Mouse (Mus musculus) CD8-positive naive resting alpha-beta T cell, adult 57 days (primary cell): ENCODE data around the gene Ehmt1. TPM values are rescaled to one million over a fixed set of nuclear protein-coding genes. Genes with fewer than 3 reads are reported as not detected.

ENCODE experiments used
- total RNA-seq: library from RNA; stranded (reverse); gene quantifications from one replicate; pipeline ENCODE4 v1.2.4, GENCODE M21; 2023

Gene Ehmt1
- 114 TPM for total RNA-seq

DNA sequence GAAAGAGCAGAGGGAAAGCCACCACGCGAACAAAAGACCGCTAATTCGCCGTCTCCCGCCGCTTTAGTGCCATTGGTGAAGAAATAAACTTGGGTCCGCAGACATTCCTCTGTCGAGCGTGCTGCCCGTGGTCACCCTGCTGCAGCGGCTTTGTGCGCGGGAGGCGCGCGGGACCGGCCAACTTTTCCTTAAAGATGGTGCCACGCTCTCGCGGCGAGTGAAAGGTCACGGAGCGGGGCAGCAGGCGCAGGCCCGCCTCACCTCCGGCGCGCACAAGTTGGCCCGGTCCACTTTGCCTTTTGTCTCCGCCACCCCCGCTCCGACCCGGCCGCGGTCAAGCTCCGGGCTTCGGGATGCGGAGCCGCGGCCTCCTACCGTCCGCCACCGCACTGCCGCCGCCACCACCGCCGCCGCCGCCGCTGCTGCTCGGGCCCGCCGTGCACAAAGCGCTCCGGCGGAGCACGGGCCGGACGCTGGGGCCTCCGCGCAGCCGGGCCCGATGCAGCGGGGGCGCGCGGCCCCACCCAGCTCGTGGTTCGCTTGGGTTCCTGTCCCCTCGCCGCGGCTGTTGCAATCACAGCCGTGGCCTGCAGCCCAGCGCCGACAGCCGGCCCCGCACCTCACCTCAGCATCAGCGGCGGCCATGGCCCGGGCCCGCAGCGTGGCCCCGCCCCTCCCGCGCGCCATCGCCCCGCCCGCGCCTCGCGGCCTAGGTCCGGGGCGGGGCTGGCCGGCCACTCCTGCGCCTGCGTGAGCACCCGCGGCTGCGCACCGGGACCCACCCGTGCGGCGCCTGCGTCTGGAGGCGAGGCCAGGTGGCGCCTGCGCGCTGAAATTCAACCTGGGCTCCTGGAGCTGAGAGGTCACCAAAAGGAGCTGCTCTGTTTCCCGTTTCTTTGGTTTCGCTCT lies at the start of gene Ehmt1:
Gene Ehmt1 (minus strand): TSS at position 685 of the 909 bp plus-strand sequence.

DNA sequence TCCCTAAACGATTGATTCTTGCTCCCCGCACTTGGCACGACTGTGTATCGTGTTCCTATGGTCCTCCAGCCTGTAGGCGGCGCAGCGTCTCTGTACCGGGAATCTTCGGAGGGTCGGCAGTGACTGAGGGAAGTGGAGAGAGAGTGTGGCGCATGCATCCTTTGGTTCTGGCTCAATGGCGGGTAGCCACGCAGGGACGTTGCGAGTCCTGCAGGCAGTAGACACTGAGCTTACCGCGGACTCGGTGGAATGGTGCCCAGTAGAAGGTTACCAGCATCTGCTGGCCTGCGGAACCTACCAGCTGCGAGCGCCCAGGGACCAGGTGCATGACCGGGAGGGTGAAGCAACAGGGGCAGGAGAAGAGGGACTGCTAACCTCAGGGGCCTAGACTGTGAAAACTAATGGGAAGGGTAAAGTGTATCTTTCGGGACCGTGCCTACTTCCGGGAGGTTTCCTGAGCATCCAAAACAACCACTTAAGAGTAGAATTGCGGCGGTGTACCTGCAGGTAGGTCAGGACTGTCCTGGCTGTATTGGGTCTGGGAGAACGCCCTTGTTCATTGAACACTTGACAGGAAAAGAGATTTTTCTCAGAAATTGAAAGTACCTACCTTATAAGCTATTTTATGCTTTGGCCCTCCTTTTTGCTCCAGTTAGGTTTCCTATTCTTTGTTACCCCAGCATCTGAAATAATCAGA lies 43.0 kb upstream of the Ehmt1 start, which contains the start of gene Dph7:
Gene Dph7 (plus strand): TSS at position 97 of the 697 bp plus-strand sequence.

DNA sequence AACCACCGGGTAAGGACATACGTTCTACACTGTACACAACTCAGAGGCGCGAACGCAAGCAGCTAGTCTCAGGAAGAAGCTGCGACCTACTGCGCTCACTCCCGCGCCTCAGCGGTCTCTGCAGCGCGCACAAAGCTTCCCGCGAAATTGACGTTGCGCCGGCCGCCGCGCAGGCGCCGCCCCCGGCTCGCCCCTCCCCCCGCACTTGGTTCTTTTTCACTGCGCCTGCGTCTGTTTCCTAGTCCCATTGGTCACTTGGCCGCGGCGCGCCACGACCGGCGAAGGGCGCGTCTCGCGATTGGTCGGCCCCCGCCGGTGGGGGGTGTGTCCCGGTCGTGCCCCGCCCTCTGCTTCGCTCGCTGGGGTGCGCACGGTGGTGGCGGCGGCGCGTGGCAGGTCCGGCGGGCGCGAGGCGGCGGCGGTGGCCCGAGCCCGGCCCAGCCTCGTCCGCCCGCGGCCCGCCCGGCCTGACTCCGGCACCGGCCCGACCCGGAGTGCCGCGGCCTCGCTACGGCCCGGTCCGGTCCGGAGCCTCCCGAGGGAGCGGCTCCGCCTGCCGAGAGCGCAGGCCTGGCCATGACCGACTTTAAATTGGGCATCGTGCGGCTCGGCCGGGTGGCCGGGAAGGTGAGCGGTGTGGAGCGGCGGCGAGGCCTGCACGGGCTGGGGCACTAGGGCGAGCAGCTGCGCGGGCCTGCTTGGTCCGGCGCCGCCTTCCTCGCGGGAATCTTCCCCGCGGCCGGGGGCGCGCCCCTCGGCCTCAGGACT lies 30.2 kb upstream of the Ehmt1 start, which contains the start of gene Zmynd19:
Gene Zmynd19 (plus strand): TSS at position 372 of the 768 bp plus-strand sequence.

GRCm38 (mm10) chr2:24935057-24935796 lies 15.8 kb upstream of the Ehmt1 start, which contains the start of gene Arrdc1:
Arrdc1 (minus strand) TSS chr2:24935252.

DNA sequence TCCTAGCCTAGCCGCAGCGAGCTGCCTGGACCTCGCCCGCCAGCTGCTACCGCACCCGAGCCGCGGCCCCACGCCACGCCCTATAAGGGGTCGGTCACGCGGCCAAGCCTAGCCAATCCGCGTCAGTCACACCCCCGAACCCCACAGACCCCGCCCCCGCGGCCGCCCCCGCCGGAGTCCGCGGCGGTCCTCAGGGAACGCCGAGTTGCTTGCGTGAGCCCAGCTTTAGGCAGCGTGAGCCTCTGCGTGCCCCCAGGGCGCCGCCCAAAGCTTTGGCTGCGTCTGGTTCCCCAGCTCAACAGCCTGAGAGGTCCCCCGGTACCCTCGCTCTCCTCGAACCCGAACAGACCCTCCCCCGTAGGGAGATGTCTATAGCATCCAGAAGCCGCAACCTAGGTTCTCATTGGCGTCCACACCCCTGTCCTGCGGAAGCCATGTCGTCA lies 156.3 kb downstream of the Ehmt1 start, which contains the start of gene Cacna1b:
Gene Cacna1b (minus strand): TSS at position 38 of the 443 bp plus-strand sequence.

Other genes with a start within 250 kb of the Ehmt1 start
- 0.24 TPM for gene Cacna1b, start 156.5 kb downstream of the Ehmt1 start, total RNA-seq
- gene Arrdc1, start 15.6 kb upstream of the Ehmt1 start, total RNA-seq: 137 TPM
- gene Zmynd19, start 30.2 kb upstream of the Ehmt1 start, total RNA-seq: 18.7 TPM
- gene Dph7, start 42.8 kb upstream of the Ehmt1 start, total RNA-seq: 21.8 TPM
- 25.1 TPM for gene Mrpl41, start 55.5 kb upstream of the Ehmt1 start, total RNA-seq
- 159 TPM for gene Pnpla7, start 56.4 kb upstream of the Ehmt1 start, total RNA-seq
- 22.7 TPM for gene Nsmf, start 134.7 kb upstream of the Ehmt1 start, total RNA-seq
- not detected for gene Entpd8, start 160.7 kb upstream of the Ehmt1 start, total RNA-seq
- not detected for gene Noxa1, start 175.5 kb upstream of the Ehmt1 start, total RNA-seq